Mouse (Mus musculus): Measurements from ENCODE around the gene Rnf216. TPM values are rescaled to one million over a fixed set of nuclear protein-coding genes. Genes with fewer than 3 reads are reported as not detected.
A peak's percentile ranks its signal among the peaks of the same experiment; 100 is the strongest.

Rnf216 gene
- polyA plus RNA-seq, 1 experiment, result 12.2 TPM

- H3K79me3 ChIP-seq (ENCODE audit: low read depth), result no peaks in the 10 kb centered on the region
- peaks cover 22% of the 10 kb centered on the region for H3K36me3 ChIP-seq (ENCODE audit: control insufficient read depth, insufficient read depth)
- H3K27me3 ChIP-seq (ENCODE audit: control insufficient read depth, insufficient read depth, insufficient read length), result no peaks in the 10 kb centered on the region
- H3K79me2 ChIP-seq (ENCODE audit: control insufficient read depth, insufficient read depth), result no peaks in the 10 kb centered on the region
- no peak overlapping the region for H3ac ChIP-seq (ENCODE audit: control insufficient read depth, insufficient read length, low read depth)
- H3K4me3 ChIP-seq (ENCODE audit: insufficient read depth, poor library complexity, severe bottlenecking), result no peak overlapping the region
- TF ChIP-seq MYOD1 (IDR thresholded peaks at IDR 0.05; ENCODE audit: control insufficient read depth, insufficient read length, low read depth) (no peak), MYOG (IDR thresholded peaks at IDR 0.05; ENCODE audit: control insufficient read depth, extremely low read depth, insufficient read length) (no peak), USF1 (IDR thresholded peaks at IDR 0.05; ENCODE audit: low read depth) (no peak), MAX (IDR thresholded peaks at IDR 0.05) (no peak), CEBPB (IDR thresholded peaks at IDR 0.05; ENCODE audit: low read depth) (no peak), FOSL1 (IDR thresholded peaks at IDR 0.05; ENCODE audit: insufficient read depth, low read length, poor library complexity, severe bottlenecking) (no peak), CTCF (IDR thresholded peaks at IDR 0.05; ENCODE audit: control insufficient read depth, insufficient read depth, insufficient read length) (no peak)
These were observed 55.0 kb downstream of the Rnf216 start for GRCm38 (mm10) chr5:143057753-143058152.

- Histone ChIP-seq H3ac (ENCODE audit: control insufficient read depth, insufficient read length, low read depth) (no peak overlapping the region), H3K27me3 (ENCODE audit: control insufficient read depth, insufficient read depth, insufficient read length) (no peaks in the 10 kb centered on the region), H3K79me2 (ENCODE audit: control insufficient read depth, insufficient read depth) (no peaks in the 10 kb centered on the region), H3K36me3 (ENCODE audit: control insufficient read depth, insufficient read depth) (peaks cover 14% of the 10 kb centered on the region), H3K79me3 (ENCODE audit: low read depth) (no peaks in the 10 kb centered on the region), H3K4me3 (ENCODE audit: insufficient read depth, poor library complexity, severe bottlenecking) (no peak overlapping the region)
- TF ChIP-seq MAX (IDR thresholded peaks at IDR 0.05) (peak; percentile 18), FOSL1 (IDR thresholded peaks at IDR 0.05; ENCODE audit: insufficient read depth, low read length, poor library complexity, severe bottlenecking) (no peak)
These were observed 56.5 kb downstream of the Rnf216 start for GRCm38 (mm10) chr5:143056191-143056880.

GRCm38 (mm10) chr5:143055501-143056125 lies 57.2 kb downstream of the Rnf216 start:
- TF ChIP-seq MYOG (IDR thresholded peaks at IDR 0.05; ENCODE audit: control insufficient read depth, extremely low read depth, insufficient read length) (no peak), FOSL1 (IDR thresholded peaks at IDR 0.05; ENCODE audit: insufficient read depth, low read length, poor library complexity, severe bottlenecking) (no peak), CTCF (IDR thresholded peaks at IDR 0.05; ENCODE audit: control insufficient read depth, insufficient read depth, insufficient read length) (no peak), CEBPB (IDR thresholded peaks at IDR 0.05; ENCODE audit: low read depth) (peak; percentile 19), USF1 (IDR thresholded peaks at IDR 0.05; ENCODE audit: low read depth) (no peak)
- Histone ChIP-seq H3K79me3 (ENCODE audit: low read depth) (no peaks in the 10 kb centered on the region), H3ac (ENCODE audit: control insufficient read depth, insufficient read length, low read depth) (no peak overlapping the region), H3K79me2 (ENCODE audit: control insufficient read depth, insufficient read depth) (no peaks in the 10 kb centered on the region), H3K27me3 (ENCODE audit: control insufficient read depth, insufficient read depth, insufficient read length) (no peaks in the 10 kb centered on the region), H3K4me3 (ENCODE audit: insufficient read depth, poor library complexity, severe bottlenecking) (no peak overlapping the region), H3K36me3 (ENCODE audit: control insufficient read depth, insufficient read depth) (peaks cover 16% of the 10 kb centered on the region)

GRCm38 (mm10) chr5:143054703-143055102 lies 58.1 kb downstream of the Rnf216 start:
- no peak overlapping the region for H3ac ChIP-seq (ENCODE audit: control insufficient read depth, insufficient read length, low read depth)
- TF ChIP-seq CTCF (IDR thresholded peaks at IDR 0.05; ENCODE audit: control insufficient read depth, insufficient read depth, insufficient read length) (no peak), MYOG (IDR thresholded peaks at IDR 0.05; ENCODE audit: control insufficient read depth, extremely low read depth, insufficient read length) (no peak), USF1 (IDR thresholded peaks at IDR 0.05; ENCODE audit: low read depth) (no peak), MAX (IDR thresholded peaks at IDR 0.05) (no peak), MYOD1 (IDR thresholded peaks at IDR 0.05; ENCODE audit: control insufficient read depth, insufficient read length, low read depth) (no peak), CEBPB (IDR thresholded peaks at IDR 0.05; ENCODE audit: low read depth) (no peak), FOSL1 (IDR thresholded peaks at IDR 0.05; ENCODE audit: insufficient read depth, low read length, poor library complexity, severe bottlenecking) (no peak)
- H3K27me3 ChIP-seq (ENCODE audit: control insufficient read depth, insufficient read depth, insufficient read length), result no peaks in the 10 kb centered on the region
- no peaks in the 10 kb centered on the region for H3K79me3 ChIP-seq (ENCODE audit: low read depth)
- H3K36me3 ChIP-seq (ENCODE audit: control insufficient read depth, insufficient read depth), result peaks cover 18% of the 10 kb centered on the region
- no peaks in the 10 kb centered on the region for H3K79me2 ChIP-seq (ENCODE audit: control insufficient read depth, insufficient read depth)
- no peak overlapping the region for H3K4me3 ChIP-seq (ENCODE audit: insufficient read depth, poor library complexity, severe bottlenecking)

GRCm38 (mm10) chr5:143053132-143053972 lies 59.4 kb downstream of the Rnf216 start:
- no peaks in the 10 kb centered on the region for H3K79me2 ChIP-seq (ENCODE audit: control insufficient read depth, insufficient read depth)
- H3K27me3 ChIP-seq (ENCODE audit: control insufficient read depth, insufficient read depth, insufficient read length), result no peaks in the 10 kb centered on the region
- peaks cover 9% of the 10 kb centered on the region for H3K36me3 ChIP-seq (ENCODE audit: control insufficient read depth, insufficient read depth)
- no peak overlapping the region for H3ac ChIP-seq (ENCODE audit: control insufficient read depth, insufficient read length, low read depth)
- H3K4me3 ChIP-seq (ENCODE audit: insufficient read depth, poor library complexity, severe bottlenecking), result no peak overlapping the region
- TF ChIP-seq MYOG (IDR thresholded peaks at IDR 0.05; ENCODE audit: control insufficient read depth, extremely low read depth, insufficient read length) (no peak), CTCF (IDR thresholded peaks at IDR 0.05; ENCODE audit: control insufficient read depth, insufficient read depth, insufficient read length) (no peak), CEBPB (IDR thresholded peaks at IDR 0.05; ENCODE audit: low read depth) (no peak)
- no peaks in the 10 kb centered on the region for H3K79me3 ChIP-seq (ENCODE audit: low read depth)

All from C2C12 (cell line).